Mouse (Mus musculus) kidney, adult 2 months (tissue): ENCODE results near the gene Asxl1. TPM values are rescaled to one million over a fixed set of nuclear protein-coding genes. Genes with fewer than 3 reads are reported as not detected.

Experiments
- DNase-seq: peaks from one replicate; pipeline ENCODE4 v3.0.0; 2021
- H3K27ac ChIP-seq: fragments of 200-500 bp; 2 replicates; pipeline ENCODE4 v1.5.1; 2012; ENCODE audit warnings: low read depth, low read length, control low read depth, inconsistent platforms; ENCODE audit not compliant: insufficient read depth
- H3K27me3 ChIP-seq: fragments of 200-500 bp; replicated peaks from 2 replicates; pipeline ENCODE4 v1.6.1; 2012; ENCODE audit warnings: mild to moderate bottlenecking, moderate library complexity, low read length, inconsistent platforms; ENCODE audit not compliant: control insufficient read depth, insufficient read depth
- H3K36me3 ChIP-seq: fragments of 200-500 bp; 2 replicates; pipeline ENCODE4 v1.6.1; 2012; ENCODE audit warnings: mild to moderate bottlenecking, moderate library complexity, low read length, inconsistent platforms; ENCODE audit not compliant: control insufficient read depth, insufficient read depth
- H3K4me1 ChIP-seq: fragments of 200-500 bp; 2 replicates; pipeline ENCODE4 v1.6.1; 2011; ENCODE audit warnings: low read length; ENCODE audit not compliant: control insufficient read depth, insufficient read depth
- H3K4me3 ChIP-seq: fragments of 200-500 bp; 2 replicates; pipeline ENCODE4 v1.5.1; 2011; ENCODE audit warnings: mild to moderate bottlenecking, low read depth, low read length, control low read depth; ENCODE audit not compliant: insufficient read depth
- CTCF ChIP-seq: fragments of 200-500 bp; conservative IDR thresholded peaks from 2 replicates; pipeline ENCODE4 v1.5.1; 2011; ENCODE audit warnings: low read depth, mild to moderate bottlenecking, control low read depth, low read length, moderate library complexity, mixed read lengths; ENCODE audit not compliant: insufficient read depth, insufficient read length
- POLR2A ChIP-seq: fragments of 200-500 bp; IDR thresholded peaks from one replicate; pipeline ENCODE4 v1.6.1; 2011; ENCODE audit warnings: low read depth, low read length, control low read depth
- WGBS: fragments of 180-500 bp; shearing (Covaris S2); methylation state at CpG from one replicate; pipeline ENCODE4 v1.1.7; 2018; 5-methylcytosine and 5-hydroxymethylcytosine counted together
- polyA plus RNA-seq: library from polyadenylated mRNA; depleted of rRNA; stranded (reverse); fragments of >200 nt; gene quantifications from 2 replicates; pipeline ENCODE4 v1.2.3, GENCODE M21; 2012

Gene Asxl1
- polyA plus RNA-seq, 1 experiment = 10.0 TPM

DNA sequence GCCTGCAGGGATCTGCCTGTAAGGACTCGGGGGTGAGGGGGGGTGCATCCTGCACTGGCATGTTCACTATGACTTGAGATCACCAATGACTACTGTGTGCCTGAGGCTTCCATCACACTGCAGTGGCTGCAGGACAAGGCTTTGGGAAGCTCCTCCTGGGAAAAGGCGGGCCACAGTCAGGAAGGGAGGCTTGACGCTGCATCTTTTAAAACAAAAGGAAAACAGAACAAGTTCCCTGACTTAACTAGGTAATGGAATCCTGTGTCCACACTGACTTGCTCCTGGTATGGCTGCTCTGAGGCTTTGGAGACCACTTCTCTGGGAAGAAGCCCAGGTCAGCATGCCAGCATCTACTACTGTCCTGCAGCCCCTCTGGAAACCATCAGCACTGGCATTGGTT is 63.3 kb downstream of the Asxl1 start:
- Histone ChIP-seq H3K4me1 (no peaks in the 10 kb centered on the region), H3K4me3 (no peak overlapping the region), H3K27ac (no peak overlapping the region), H3K36me3 (no peaks in the 10 kb centered on the region), H3K27me3 (no peaks in the 10 kb centered on the region)
- TF ChIP-seq POLR2A = no peak
- TF ChIP-seq CTCF = no peak
- DNase-seq = no peak
- 66% methylated on average over 3 of the region's 3 CpGs for WGBS

DNA sequence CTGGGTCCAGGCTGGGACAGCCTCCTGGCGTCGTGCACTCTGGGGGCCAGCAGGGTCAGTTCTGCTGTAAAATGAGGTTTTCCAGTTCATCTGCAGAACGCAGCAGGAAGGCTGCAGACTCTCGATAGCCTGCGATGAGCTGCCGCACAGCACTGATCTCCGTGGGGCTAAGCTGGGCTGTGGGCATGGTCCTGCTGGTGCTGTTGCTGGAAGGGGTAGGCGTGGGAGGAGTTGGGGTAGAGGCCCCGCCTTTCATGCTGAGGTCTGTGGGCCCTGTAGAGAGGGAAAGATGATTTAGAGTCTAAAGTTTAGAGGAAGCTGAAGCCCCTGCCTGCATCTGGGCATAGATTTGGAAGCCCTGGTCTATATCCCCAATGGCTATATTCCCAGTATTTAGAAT is 65.9 kb downstream of the Asxl1 start:
- no peak overlapping the region for H3K27ac ChIP-seq
- H3K4me3 ChIP-seq = no peak overlapping the region
- H3K36me3 ChIP-seq = no peaks in the 10 kb centered on the region
- H3K27me3 ChIP-seq = no peaks in the 10 kb centered on the region
- WGBS = 72% methylated on average over 9 of the region's 9 CpGs
- no peak for TF ChIP-seq POLR2A
- no peak for TF ChIP-seq CTCF
- H3K4me1 ChIP-seq = no peaks in the 10 kb centered on the region
- DNase-seq = no peak

DNA sequence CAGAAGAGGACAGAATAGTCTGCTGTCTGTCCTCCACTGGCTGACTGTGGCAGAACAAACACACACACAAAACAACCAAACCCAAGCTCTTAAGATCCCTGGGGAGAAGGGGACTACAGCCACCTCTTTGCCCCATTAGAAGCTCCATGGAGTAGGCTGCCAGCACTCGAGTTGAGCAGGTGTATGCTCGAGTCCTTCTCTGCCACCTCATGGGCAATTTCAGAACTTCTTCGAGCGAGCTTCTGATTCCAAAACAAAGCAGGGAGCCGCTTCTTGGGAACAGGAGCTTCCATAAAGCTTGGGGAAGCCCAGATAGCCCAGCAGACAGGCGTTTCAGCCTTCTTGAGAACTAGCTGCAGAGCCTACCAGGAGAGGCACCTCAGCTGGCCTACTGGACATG is 66.9 kb downstream of the Asxl1 start:
- TF ChIP-seq CTCF = no peak
- DNase-seq = no peak
- Histone ChIP-seq H3K27me3 (no peaks in the 10 kb centered on the region), H3K4me1 (no peaks in the 10 kb centered on the region), H3K27ac (no peak overlapping the region), H3K4me3 (no peak overlapping the region), H3K36me3 (no peaks in the 10 kb centered on the region)
- WGBS = 61% methylated on average over 6 of the region's 6 CpGs

DNA sequence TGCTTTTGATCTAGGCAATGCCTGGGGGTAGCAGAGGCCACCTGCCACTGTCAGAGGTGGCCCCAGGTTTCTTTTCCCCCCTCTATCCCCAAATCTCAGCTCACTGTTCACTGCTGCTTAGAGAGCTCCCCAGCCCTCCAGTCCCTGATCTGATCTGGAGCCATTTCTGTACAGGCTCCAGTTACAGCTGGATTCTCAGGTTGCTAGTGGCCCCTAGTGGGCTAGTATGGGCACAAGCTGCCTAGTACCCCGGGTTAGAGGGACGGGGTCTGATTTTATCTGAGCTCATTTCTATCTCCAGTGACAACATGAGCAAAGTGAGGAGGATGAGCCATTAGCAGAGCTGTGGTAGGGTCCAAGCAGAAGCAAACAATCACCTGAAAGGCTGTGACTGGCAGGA is 69.0 kb downstream of the Asxl1 start:
- 32% methylated on average over 2 of the region's 2 CpGs for WGBS
- TF ChIP-seq POLR2A (no peak), CTCF (peak; percentile 53)
- no peak overlapping the region for H3K27ac ChIP-seq
- no peaks in the 10 kb centered on the region for H3K36me3 ChIP-seq
- no peaks in the 10 kb centered on the region for H3K4me1 ChIP-seq
- no peak overlapping the region for H3K4me3 ChIP-seq
- DNase-seq = no peak
- H3K27me3 ChIP-seq = no peaks in the 10 kb centered on the region

DNA sequence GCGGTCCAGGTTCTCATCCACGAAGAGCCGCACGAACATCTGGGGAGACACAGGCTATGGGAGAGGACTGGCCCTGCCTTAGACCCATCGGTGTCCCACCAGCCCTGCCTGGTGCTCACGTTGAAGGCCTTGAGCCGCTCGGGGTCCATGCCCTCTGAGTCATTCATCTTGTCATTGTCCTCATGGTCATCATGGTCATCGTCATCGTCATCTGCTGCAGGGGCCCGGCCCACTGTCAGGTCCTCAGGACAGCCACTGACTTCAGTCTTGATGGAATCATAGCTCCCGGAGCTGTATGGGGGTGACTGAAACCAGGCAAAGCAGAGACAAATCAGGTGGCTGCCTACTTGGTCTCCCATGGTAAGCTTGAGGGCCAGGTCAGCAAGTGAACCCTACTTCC is 72.2 kb downstream of the Asxl1 start:
- Histone ChIP-seq H3K4me1 (no peaks in the 10 kb centered on the region), H3K4me3 (no peak overlapping the region), H3K27me3 (no peaks in the 10 kb centered on the region), H3K27ac (no peak overlapping the region), H3K36me3 (no peaks in the 10 kb centered on the region)
- TF ChIP-seq POLR2A = no peak
- TF ChIP-seq CTCF = no peak
- WGBS = 91% methylated on average over 12 of the region's 12 CpGs
- no peak for DNase-seq

DNA sequence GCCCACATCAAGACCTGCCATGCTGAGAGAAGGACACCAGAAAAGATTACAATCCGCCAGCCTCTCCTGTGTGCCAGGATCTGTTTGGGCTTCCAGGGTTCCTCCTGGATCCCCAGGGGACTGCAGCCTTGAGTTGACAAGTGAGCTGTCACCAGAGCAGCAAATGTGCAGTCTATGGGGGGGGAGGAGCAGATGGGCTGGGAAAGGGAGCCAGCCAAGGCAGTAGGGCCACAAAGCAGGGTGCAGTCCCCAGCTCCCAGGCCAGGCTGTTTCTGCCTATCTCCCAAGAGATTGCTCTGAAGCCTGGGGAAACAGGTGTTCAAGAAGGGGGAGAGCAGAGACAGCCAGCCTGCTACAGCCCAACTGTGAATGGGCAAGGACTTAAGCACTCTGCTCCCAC is 72.8 kb downstream of the Asxl1 start:
- 79% methylated on average over 1 of the region's 1 CpGs for WGBS
- Histone ChIP-seq H3K27me3 (no peaks in the 10 kb centered on the region), H3K27ac (no peak overlapping the region), H3K36me3 (no peaks in the 10 kb centered on the region), H3K4me3 (no peak overlapping the region), H3K4me1 (0 out of 2 replicates have a peak, but pooled peaks cover 3% of the 10 kb centered on the region)
- DNase-seq = no peak
- TF ChIP-seq POLR2A (no peak), CTCF (no peak)

DNA sequence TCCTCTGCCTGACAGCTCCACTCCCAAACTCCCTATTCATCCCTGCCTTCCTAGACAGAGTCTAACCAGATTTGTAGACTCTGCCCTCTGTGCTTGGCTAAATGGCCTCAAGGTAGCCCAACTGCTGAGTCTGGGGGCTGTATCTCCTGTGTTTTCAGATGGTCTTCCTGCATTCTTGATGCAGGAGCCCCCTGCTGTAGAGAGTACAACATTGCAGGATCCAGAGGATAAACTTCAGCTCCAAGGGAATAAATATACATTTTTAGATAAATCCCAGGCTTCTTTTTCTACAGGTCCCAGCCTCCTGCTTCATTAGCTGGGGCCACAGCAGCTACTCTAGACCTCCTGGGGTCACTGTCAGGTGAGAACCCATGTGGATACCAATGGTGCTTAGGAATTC is 75.6 kb downstream of the Asxl1 start:
- no peaks in the 10 kb centered on the region for H3K27me3 ChIP-seq
- no peaks in the 10 kb centered on the region for H3K36me3 ChIP-seq
- H3K4me1 ChIP-seq = 0 out of 2 replicates have a peak, but pooled peaks cover 8% of the 10 kb centered on the region
- no peak overlapping the region for H3K27ac ChIP-seq
- no peak for TF ChIP-seq CTCF
- TF ChIP-seq POLR2A = no peak
- H3K4me3 ChIP-seq = no peak overlapping the region
- DNase-seq = no peak

DNA sequence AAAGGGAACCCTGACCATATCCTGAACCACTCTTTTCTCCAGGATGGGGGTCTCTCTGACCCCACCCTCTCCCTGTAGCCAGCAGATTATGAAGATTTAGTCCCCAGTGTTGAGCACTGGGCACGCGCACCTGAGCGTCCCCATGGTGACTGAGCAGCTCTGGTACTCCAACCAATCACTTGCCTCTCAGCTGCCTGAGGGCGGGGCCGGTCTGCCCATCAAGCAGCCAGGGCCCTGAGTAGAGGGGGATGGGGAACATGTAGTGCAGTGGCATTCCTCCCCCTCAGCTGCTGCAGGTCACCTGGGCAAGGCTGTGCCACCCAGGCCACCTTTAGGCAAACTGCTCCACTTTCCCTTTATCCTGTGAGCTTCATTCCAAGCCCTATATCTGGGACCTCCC is 76.4 kb downstream of the Asxl1 start:
- H3K4me1 ChIP-seq = 0 out of 2 replicates have a peak, but pooled peaks cover 8% of the 10 kb centered on the region
- H3K4me3 ChIP-seq = no peak overlapping the region
- no peak for TF ChIP-seq POLR2A
- no peak for TF ChIP-seq CTCF
- no peaks in the 10 kb centered on the region for H3K27me3 ChIP-seq
- 64% methylated on average over 5 of the region's 5 CpGs for WGBS
- DNase-seq = no peak
- no peak overlapping the region for H3K27ac ChIP-seq
- no peaks in the 10 kb centered on the region for H3K36me3 ChIP-seq
